Mouse (Mus musculus): Measurements from ENCODE around the gene Tmod3.
"Not testable (repeated sequence)": the region's sequence is repeated elsewhere in the genome, so short reads cannot be mapped to it uniquely, and the experiment has no call there.

The Tmod3 gene

GRCm38 (mm10) chr9:75551342-75551741 is 8.1 kb downstream of the Tmod3 start:
- peak; percentile 36 to 53 for DNase-seq

- no peak for DNase-seq
Measured at GRCm38 (mm10) chr9:75549010-75549409, 10.4 kb downstream of the Tmod3 start.

- peak; percentile 23 to 53 for DNase-seq
Measured at GRCm38 (mm10) chr9:75546885-75547553, 12.4 kb downstream of the Tmod3 start.

GRCm38 (mm10) chr9:75545514-75545913 is 13.9 kb downstream of the Tmod3 start:
- DNase-seq = no peak

- no peak for DNase-seq
Measured at GRCm38 (mm10) chr9:75541497-75541896, 18.0 kb downstream of the Tmod3 start.

GRCm38 (mm10) chr9:75536422-75536821 is 23.0 kb downstream of the Tmod3 start:
- no peak for DNase-seq

GRCm38 (mm10) chr9:75534431-75534962 is 25.0 kb downstream of the Tmod3 start:
- DNase-seq = no peak

- DNase-seq = not testable (repeated sequence)
Measured at GRCm38 (mm10) chr9:75532989-75533388, 26.5 kb downstream of the Tmod3 start.

- DNase-seq = no peak
Measured at GRCm38 (mm10) chr9:75532461-75532860, 27.0 kb downstream of the Tmod3 start.

- peak in 1 of 2 experiments; percentile 56 for DNase-seq
Measured at GRCm38 (mm10) chr9:75529358-75529757, 30.1 kb downstream of the Tmod3 start.

- no peak for DNase-seq
Measured at GRCm38 (mm10) chr9:75528096-75528495, 31.4 kb downstream of the Tmod3 start.

- DNase-seq = no peak
Measured at GRCm38 (mm10) chr9:75527368-75528059, 31.9 kb downstream of the Tmod3 start.

- peak; percentile 30 to 54 for DNase-seq
Measured at GRCm38 (mm10) chr9:75523646-75524045, 35.8 kb downstream of the Tmod3 start.

- DNase-seq = no peak
Measured at GRCm38 (mm10) chr9:75522217-75522616, 37.2 kb downstream of the Tmod3 start.

GRCm38 (mm10) chr9:75521788-75522187 is 37.7 kb downstream of the Tmod3 start:
- peak; percentile 35 to 67 for DNase-seq

GRCm38 (mm10) chr9:75520940-75521339 is 38.5 kb downstream of the Tmod3 start:
- DNase-seq = no peak

- DNase-seq = no peak
Measured at GRCm38 (mm10) chr9:75517751-75518150, 41.7 kb downstream of the Tmod3 start.

- peak; percentile 62 to 75 for DNase-seq
Measured at GRCm38 (mm10) chr9:75515464-75516113, 43.9 kb downstream of the Tmod3 start.

- peak; percentile 37 to 62 for DNase-seq
Measured at GRCm38 (mm10) chr9:75511236-75511939, 48.1 kb downstream of the Tmod3 start.

- DNase-seq = no peak
Measured at GRCm38 (mm10) chr9:75504311-75504710, 55.1 kb downstream of the Tmod3 start.

- no peak for DNase-seq
Measured at GRCm38 (mm10) chr9:75498571-75498970, 60.9 kb downstream of the Tmod3 start.

GRCm38 (mm10) chr9:75495945-75496344 is 63.5 kb downstream of the Tmod3 start:
- no peak for DNase-seq

Data from cerebellum, postnatal 25 days (tissue).